Mouse (Mus musculus) embryo, embryonic 11 days (tissue): Measurements from ENCODE around the gene BC049730.
"Not testable (repeated sequence)": the region's sequence is repeated elsewhere in the genome, so short reads cannot be mapped to it uniquely, and the experiment has no call there.

Experiments used
- DNase-seq: peaks from one replicate; pipeline ENCODE4 v3.0.0-alpha.2; 2015

Gene BC049730

GRCm38 (mm10) chr7:24708832-24709292, at the start of gene BC049730:
TSS of gene BC049730 (plus strand) at chr7:24709242.
- no peak for DNase-seq

DNA sequence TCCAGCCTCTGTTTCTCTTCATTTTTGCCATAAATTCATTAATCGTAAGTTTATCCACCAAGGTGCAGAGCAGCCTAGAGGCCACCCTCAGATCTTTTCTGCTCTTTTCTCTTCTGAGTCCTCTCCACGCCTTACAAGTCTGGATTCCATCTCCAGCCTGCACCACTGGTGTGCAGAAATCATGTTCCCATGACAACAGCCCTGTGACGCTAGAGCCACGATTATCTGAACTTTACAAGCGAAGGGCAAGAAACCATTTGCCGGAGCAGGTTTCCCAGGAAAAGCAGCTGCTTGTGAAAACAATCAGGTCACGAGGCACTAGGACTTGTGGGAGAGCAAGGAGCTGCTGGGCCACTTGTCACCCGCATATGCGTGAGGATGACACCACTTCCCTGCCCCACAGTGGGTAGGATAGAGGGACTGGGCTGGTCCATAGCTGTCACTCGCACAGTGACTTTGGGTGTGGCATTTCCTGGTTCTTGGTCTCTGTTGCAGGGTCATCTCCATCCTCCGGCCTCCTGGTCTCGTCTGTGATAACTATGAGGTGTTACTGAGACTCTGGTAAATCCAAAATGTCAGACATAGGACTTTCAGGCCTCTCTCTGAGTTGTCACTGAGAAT, 49.2 kb upstream of the BC049730 start:
- DNase-seq: no peak

DNA sequence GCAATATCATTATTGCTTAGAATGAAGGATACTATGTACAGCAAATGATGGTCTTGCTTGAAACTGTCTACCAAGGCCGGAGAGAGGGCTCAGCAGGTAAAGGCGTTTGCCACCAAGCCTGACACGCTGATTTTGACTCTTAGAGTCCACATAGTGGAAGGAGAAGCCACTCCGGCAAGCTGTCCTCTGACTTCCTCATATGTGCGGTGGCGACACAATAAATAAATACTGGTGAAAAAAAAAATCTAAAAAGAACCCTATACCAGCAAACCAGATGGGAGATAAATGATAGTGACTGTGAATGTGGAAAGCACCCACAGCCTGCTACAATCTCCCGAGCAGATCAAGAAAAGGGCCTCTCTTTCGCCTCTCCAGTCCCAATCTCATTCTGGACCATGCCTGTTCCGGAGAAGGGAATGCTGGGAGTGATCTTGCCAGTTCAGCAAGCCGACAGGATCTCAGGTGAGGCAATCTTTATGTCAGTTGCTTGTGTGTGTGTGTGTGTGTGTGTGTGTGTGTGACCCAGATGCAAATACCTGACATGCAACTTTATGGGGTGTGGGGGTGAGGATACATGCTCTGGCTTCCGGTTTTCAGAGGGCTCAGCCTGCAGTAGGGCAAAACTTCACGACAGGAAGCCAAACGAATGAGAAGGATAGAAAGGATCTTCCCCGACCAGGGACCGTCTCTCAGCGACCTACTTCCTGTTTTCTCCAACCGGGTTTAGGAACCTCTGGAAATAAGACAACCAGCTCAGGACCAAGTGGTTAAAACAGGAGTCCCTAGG, 47.7 kb upstream of the BC049730 start:
- DNase-seq: no peak

- peak; percentile 84 for DNase-seq
These were observed 46.5 kb upstream of the BC049730 start for GRCm38 (mm10) chr7:24662575-24662974.

GRCm38 (mm10) chr7:24664301-24664700, 44.7 kb upstream of the BC049730 start:
- no peak for DNase-seq

GRCm38 (mm10) chr7:24664959-24665358, 44.1 kb upstream of the BC049730 start:
- DNase-seq: no peak

DNA sequence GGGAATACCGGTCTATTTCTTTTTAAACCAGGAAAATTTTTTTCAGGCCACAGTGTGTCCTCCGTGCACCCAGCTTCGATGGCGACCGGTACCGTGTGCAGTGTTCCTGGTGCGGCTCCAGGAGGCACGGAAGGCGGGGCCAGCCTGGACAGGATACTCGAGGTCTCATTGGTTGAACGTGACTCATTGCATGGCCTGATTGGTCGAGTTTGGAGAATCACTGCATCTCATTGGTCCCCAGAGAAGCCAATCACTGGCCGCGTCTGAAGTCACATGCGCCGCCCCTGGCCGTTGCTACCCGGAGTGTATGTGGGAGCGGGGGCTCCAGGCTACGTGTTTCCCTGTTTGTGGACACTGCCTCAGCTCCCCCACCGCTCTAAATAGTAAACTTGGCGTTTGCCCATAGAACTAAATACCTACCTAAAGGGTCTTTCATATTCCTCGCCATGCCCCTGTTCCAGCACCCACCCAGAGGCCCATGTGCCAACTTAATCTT, 37.0 kb upstream of the BC049730 start:
- DNase-seq: no peak

DNA sequence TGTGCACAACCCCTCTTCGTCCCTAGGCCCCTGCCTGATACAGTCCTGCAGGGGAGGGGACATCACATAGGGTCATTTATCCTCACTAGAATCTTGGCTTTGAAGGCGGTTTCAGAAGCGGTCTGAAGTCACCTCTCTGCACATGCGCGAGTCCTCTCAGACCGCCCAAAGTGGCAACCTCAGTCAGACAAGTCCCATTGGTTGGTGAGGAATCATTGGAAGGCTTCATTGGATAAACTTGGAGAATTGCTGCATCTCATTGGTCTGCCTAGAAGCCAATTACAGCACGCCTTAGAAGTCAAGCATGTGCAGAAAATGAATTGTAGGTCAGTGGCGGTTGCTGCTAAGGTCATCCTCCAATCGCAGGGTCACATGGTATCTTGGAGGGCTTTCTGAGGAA, 32.5 kb upstream of the BC049730 start, which contains the start of gene Tex101:
Gene Tex101, minus strand, starts transcription at position 101 of the 400 bp plus-strand sequence.
- no peak for DNase-seq

- not testable (repeated sequence) for DNase-seq
These were observed 24.9 kb upstream of the BC049730 start for GRCm38 (mm10) chr7:24684121-24684520.

GRCm38 (mm10) chr7:24687519-24687918, 21.5 kb upstream of the BC049730 start:
- not testable (repeated sequence) for DNase-seq

- not testable (repeated sequence) for DNase-seq
These were observed 16.3 kb upstream of the BC049730 start for GRCm38 (mm10) chr7:24692693-24693092.

DNA sequence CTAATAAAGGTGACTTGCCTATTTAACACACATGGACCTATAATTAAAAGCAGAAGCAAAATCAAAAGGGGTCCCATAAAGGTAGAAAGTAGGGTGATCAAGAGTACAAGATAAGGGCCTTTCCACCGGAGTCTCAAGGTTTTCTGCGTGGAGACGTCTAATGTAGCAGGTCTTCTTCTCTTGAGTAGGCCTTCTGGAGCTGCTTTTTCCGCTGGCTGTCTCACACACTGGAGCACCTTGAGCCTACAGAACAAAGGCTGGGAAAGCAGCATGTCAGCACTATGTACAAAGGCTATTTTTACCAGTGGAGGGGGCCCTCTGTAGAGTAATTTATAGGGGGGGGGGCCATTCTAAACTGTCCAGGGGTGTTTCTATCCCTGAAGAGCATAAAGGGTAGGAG, 11.2 kb upstream of the BC049730 start:
- not testable (repeated sequence) for DNase-seq

- DNase-seq: not testable (repeated sequence)
These were observed 6.2 kb upstream of the BC049730 start for GRCm38 (mm10) chr7:24702841-24703240.

- no peak for DNase-seq
These were observed 6.0 kb downstream of the BC049730 start for GRCm38 (mm10) chr7:24715039-24715438.

DNA sequence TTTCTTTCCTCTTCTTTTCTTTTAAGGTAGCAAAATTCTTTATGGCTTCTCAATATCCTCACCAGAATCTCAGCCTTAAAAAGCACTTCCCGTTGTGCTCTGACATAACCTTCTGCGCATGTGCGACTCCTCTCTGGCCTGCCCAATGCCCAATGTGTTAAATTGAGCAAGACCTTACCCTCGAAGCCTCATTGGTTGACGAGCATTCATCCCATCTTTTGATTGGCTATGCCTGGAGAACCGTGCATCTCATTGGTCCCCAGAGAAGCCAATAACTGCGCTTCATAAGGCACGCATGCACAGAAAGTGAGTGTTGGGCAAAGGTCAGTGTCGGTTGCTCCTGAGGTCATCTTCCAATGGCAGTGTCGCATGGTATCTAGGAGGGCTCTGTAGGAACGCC, 17.8 kb downstream of the BC049730 start, which contains the start of gene Gm4763:
Gene Gm4763, minus strand, starts transcription at position 101 of the 400 bp plus-strand sequence.
- DNase-seq: not testable (repeated sequence)

- peak; percentile 73 for DNase-seq
These were observed 27.1 kb downstream of the BC049730 start for GRCm38 (mm10) chr7:24735970-24736670.

- no peak for DNase-seq
These were observed 41.7 kb downstream of the BC049730 start for GRCm38 (mm10) chr7:24750695-24751094.

GRCm38 (mm10) chr7:24751610-24752009, 42.6 kb downstream of the BC049730 start:
- DNase-seq: no peak

- no peak for DNase-seq
These were observed 44.4 kb downstream of the BC049730 start for GRCm38 (mm10) chr7:24753476-24753875.

DNA sequence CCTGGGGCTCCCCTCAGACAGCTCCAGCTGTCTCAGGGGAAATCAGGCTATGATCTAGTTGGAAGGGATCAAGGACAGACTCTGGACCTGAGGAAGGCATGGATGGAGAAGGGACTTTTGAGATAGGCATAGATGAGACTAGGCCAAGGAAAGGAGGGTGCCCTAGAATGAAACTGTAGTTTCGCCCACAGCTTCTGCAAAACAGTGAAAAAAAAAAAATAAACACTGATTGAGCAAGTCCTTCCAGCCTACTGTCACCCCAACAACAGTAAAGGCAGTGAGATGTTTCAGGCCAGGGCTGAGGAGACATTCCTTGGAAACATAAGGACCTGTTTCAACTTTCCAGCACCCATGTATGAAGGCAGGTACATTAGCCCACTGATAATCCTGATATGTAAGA, 49.5 kb downstream of the BC049730 start:
- no peak for DNase-seq

DNA sequence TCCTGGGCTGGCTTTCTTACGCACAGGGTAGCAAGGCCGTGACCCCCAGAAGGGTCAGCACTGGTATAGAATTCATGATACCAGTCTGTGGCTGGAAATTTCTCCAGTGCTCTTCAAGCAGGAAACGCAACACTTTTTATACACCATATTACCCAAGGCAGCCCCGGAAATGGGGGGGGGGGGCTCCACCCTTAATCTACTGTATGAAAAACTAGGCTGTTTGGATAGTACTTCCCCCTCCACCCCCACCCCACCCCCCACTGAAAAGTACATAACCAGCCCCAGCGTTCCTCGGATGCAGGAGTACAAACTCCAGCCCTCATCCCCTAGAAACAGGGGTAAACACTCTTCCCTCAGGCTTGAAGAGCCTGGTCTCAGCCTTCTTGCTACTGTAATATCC, 51.2 kb downstream of the BC049730 start, which contains the start of gene Cd177:
Gene Cd177, minus strand, starts transcription at position 101 of the 400 bp plus-strand sequence.
- no peak for DNase-seq

- no peak for DNase-seq
These were observed 52.1 kb downstream of the BC049730 start for GRCm38 (mm10) chr7:24761161-24761560.

GRCm38 (mm10) chr7:24762574-24762973, 53.5 kb downstream of the BC049730 start:
- no peak for DNase-seq
